Mouse (Mus musculus) frontal cortex, postnatal 10 days (tissue): ENCODE measurements at regions not wholly inside any gene's neighbourhood (a gene's known extent, or its start where the extent isn't known, plus 50 kb on each side); places are given as distances from the start of the nearest gene placed in this dataset.

Experiments used
- DNase-seq, 2 experiments: peaks; one replicate each; pipeline ENCODE4 v3.0.0; 2022; ENCODE audit warnings: low spot score in 2 of 2, mixed read lengths in 1 of 2

DNA sequence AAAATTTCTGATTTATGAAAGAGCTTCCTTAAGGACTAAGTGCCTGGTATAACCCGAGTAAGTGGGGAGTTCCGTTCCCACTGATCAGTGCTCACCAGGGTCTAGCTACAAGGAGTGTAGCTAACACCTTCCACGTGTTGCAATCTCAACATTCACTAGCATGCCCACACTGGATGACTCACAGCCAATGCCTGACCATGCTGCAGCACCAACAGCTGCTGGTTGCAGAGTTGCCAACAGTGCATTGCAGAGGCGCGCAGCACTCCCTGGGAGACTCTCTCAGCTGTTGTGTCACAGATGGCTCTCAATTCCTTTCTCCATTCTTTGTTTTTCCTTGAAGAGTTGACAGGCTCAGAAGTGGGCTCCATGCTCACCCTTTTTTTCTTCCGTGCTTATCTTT lies 787.5 kb upstream of the Tenm3 start:
- no peak for DNase-seq

DNA sequence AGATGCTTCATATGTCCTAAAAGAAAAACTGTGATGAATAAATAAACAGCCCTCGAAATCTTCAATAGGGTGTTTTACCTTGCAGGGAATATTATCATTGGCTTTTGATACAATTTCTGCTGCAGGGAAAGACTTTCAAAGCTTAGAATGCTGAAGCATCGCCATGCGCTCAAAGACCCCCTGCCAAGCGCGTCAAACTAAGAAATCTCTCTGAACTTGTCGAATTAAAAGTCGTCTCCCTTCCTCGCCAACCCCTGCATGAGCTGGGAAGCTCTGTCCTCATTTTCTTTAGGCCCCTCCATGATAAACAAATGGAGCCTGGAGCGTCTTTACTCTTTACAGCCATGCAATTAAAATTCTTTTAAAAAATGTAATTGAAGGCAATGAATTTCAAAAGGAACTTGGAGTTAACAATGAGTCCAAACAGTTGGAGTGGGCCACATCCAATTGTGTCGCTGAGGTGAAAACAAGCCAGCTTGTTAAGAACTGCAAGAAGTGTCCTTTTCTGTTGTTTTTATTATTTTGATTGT lies 784.3 kb upstream of the Tenm3 start:
- DNase-seq: no peak

DNA sequence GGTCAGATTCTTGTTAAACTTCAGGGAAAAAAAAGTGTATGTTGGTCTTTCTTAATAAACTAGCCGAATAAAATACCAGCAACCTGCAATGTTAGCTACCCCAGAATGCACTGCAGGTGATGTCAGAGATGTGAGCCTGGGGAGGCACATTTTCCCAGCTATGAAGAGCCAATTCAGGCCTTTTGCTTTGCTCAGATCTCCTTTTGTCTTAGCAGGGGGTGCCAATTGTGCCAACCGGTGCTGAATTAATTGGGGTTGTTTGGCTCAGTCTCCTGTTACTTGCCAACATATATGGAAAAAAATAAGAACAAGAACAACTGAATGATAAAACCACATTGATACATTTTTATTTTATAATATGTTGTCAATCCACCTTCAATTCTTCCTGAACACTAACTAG lies 751.8 kb upstream of the Tenm3 start:
- DNase-seq: no peak

DNA sequence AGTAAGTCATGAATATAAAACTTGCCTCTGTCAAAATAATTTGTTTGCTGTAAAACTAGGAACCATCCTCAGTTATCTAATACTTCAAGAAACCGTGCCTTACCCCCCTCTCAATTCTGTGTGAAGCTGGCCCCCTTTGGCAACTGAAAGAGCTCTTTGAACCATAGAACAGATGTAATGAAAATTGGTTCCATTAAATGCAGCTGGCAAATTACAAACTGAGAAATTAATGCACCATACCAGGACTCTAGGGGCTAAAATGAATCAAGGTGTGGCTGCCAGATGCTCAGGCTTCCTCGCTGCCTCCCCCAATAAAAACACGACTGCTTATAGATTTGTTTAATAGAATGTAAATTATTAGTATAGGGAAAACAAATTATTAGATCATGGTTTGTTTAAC lies 723.7 kb upstream of the Tenm3 start:
- no peak for DNase-seq

DNA sequence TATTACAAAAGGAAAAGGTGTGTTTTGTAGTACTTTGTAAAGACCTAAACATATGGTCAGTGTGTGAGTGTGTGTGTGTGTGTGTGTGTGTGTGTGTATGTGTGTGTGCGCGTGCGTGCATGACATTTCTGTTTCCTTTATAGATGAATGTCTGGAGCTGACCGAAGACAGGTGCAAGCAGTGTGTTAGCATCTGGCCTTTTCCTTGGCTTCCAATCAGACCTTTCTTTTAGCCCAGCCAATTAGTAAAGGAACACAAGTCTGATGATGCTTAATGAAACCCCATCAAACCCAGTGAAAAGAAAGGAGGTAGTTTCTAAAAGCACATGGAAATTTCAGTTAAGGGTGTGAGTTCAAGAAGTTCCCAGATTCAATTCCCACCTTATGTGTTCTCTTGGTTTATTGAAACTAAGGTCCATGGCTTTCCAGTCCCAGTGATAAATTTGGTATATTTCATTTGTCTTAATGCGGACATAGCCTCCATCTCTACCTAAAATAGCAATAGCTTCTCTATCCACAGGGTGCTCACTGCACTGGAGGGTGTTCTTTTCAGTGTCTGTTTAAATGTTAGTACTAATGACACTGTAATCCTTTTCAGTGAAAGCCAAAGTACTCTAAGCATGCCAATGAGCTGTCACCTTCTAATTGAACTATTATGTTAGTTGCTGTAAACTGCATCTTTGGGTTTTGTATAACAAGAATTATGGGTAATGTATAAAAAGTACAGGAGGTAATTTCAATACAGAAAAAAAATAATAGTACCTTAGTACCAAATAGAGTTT lies 719.9 kb upstream of the Tenm3 start:
- no peak for DNase-seq

DNA sequence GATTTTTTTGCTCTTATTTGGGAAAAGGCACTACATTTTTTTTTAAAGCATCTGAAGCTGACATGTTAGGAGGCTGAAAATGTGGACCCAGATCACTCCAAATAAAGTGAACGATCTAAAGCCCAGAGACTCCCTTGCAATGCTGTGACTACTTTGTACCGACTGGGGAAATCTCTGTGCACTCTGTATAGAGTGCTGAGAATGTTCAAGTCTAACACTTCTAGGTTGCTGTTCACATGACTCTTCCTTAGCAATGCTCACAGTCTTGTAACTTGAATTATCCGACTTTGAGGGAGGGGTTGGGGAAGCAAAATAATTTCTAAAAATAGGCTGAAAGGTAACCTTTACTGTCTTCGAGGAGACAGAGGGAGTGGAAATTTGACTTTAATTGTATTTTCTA lies 719.2 kb upstream of the Tenm3 start:
- DNase-seq: no peak

DNA sequence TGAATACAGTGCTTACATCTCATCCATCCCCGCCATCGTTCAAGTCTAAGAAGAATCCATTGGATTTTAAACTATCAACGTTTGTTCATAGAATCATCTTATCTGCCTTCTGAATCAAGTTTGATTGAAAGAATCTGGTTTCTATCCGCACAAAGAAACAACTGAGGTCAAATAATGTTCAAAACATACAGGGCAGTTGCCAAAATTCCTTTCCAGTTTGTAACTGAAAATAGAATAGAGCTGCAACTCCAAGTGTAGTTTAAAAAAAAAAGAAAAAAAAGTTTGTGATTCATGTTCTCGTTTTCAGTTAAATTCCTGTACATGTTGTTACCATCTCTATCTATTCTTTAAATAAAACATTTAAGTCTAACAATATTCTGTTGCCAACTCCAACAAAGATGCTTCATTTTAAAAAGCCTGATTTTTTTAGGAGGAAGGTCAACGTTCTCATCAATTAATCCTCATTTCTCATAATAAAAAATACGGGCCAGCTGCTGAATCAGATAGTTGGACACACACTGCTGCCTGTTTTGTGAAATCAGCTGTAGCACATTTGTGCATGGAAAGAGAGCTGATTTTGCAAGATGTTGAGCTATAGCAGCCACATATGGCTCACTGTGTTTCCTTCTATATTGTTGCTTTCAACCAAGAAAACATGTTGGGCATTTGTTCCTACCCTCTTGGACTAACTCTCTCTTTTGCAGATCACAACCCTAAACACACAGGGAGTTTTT lies 712.1 kb upstream of the Tenm3 start:
- no peak for DNase-seq

DNA sequence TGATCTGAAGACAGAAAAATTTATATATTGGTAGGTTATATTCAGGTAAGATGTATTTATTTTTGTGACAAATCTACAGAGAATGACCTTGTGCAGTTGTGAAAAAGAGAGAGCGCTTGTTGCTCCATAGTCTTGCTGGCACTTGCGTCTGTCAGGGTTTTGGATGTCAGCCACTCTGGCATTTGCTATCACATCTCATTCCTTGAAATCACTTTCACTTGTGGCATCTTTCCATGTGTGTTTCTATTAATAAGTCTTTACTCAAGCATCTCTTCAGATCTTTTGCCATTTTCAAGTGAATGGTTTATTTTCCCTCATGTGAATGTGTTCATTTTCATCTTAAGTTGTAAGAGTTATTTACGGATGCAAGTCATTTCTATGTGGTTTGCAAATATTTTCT lies 709.4 kb upstream of the Tenm3 start:
- DNase-seq: no peak

DNA sequence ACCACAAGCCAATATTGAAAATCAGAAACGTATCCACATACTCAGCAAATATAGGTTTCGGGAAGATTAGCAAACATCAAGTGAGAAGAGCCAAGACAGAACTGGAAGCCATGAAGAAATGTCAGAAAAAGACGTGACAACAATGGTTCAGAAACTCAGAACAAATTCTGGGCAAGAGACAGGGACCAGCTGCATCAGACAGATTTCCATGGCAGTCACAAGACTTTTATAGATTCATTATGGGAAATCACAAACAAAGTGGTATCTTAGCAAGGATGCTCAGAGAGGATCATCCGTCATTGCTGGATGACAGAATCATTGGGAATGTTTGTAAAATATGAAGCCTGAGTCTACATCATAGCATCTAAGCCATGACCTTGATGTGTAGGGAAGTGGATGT lies 699.6 kb upstream of the Tenm3 start:
- DNase-seq: no peak

DNA sequence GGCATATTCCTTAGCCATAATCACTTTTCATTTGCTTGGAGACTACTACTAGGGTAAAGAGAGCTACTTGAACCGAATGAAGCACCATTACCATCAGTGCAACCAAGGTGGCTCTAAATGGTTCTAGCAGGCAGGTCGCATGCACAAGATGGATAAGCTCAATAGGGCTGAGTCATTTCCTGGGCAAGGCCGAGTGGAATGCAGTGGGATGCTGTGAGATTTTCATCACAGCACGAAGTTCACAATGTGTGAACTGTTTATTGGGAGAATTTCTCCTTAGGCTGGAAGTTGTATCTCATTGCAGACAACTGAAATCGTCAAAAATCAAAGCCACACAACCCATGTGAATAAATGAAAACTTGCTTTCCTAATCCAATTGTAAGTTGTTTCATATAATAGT lies 697.6 kb upstream of the Tenm3 start:
- DNase-seq: no peak

DNA sequence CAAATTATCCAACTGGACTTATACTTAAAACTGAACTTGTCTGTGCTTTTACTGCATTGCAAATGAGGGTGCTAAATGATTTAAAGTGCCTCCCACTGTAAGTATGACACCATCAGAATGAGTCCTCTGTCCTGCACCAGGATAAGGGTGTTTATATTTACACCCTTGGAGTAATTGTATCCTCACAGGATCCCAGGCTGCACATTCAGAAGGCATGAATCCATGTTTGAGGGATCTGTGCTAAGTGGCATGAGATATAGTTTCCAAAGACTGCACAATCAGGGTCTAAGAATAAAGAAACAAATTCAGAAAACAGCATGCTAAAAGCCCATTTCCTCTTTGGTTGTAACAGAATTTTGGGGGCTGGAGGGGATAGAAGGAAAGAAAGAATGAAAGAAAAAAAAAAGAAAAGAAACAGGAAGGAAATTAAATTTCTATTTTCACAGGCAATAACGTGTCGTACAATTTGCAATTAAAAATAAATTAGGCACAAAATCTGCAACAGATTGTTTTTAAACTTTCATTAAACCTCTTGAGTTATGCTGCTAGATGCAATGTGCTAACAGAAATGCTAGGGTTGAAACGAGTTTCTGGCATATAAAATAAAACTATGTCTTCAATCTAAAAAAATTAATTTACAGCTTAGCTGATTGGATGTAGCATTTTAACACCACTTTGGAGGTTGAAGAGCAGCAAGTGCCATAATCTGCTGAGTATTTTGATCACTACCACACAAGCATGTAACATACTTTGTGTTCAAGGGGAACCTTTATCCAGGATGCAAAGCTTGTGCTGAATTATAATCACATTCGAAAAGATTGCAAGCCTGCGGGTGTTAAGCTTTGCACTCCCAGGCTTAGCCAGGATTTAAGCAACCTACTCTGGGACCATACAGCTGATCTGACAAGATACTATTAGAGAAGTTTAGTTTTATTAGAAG lies 689.9 kb upstream of the Tenm3 start:
- no peak for DNase-seq

DNA sequence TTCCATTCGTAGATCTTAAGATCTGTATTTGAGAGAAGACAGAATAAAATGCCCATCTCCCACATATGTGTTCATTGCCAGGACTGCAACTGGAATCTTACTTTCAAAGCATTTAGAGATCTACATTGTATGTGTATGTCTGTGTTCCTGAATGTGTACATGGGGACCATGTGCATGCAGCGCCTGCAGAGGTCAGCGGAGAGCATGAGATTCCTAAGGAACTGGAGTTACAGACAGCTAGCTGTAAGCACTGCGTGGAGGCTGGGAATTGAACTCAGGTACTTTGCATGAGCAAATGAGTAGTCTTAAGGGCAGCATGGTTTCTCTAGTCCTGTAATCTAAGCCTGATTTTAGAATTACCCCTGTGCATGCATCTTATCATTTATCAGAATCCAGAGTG lies 685.5 kb upstream of the Tenm3 start:
- DNase-seq: no peak

DNA sequence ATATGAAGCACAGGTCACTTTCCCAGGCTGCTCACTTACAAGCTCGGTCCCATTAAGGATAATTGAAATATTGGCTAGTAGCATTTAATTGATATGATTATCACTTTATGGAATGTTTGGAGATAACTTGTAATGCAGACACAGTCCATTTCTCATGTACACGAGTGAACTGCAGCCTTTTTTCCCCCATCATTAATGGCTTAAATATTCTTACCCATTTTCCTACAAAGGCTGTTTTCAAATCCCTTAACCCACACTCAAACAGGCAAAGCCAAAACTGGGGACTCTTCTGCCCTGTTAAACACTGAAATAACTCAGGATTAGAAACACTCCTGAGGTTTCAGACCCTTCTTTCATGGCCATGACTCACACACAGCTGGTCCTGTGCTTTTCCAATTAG lies 649.2 kb upstream of the Tenm3 start:
- DNase-seq: no peak

DNA sequence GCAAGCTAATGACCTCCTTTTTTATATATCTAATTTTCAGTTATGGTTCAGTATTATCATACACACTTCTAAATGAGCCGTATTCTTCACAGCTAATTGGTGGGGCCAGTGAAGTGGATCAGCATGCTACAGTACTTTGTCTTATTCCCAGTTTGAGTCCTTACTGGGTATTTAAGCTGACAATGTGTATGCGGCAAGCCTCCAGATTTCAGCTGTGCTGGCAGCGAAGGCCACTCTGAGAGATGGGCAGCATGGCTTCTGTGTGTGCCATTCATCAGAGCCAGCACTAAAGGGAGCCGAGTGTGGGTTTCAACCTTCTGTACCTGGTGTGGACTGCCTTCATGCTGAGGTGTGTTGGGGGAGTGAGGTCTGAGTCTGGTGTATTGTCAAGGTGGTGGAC lies 641.5 kb upstream of the Tenm3 start:
- no peak for DNase-seq

DNA sequence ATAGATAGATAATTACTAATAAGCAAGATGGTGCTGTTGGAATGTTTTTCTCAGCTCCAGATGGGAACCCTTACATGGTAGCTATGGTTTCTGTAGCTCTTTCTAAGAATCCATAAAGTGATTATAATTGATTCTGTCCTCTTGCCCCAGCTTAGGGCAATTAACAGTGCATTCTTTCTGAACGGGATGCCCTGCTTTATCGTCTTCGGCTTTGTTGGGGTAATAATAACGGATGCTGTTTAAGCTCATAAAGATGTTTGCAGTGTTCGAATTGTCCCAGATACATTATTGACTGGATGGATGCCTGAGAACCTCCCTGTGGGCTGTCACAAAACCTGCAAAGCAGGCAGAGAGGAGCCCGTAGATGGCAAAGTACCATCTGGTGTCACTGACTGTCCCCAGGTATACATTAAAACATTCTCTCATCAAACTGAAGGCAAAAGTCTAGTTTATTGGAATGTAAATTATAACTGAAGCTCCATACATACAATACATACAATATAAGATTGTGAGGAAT lies 637.8 kb upstream of the Tenm3 start:
- no peak for DNase-seq

DNA sequence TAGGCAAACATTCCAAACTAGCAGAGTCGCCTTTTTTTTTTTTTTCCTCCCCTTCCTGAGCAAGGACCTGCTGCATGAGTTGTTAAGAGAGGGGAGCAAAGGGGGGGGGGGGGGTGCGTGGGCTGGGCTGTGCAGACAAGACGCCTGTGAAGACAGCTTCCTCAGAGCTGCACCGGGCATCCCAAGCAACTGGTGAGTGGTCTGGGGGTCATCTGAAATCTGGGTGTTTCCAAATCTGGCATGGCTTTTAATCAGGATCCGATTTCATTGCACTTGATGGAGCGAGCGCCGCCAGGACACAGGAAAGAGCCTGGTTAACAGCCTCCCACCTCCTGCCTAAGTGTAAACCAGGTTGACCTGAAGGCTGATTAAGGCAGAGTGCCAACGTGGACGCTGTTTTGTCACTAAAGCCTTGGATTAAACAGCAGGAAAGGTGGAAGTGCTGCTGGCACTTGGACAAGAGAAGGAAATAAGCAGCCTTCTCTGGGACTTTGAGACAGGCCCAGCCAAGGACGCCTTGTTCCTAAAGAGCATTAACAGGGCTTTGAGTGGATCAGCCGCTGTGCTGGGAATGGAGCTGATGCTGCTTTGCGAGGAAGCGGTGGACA lies 622.3 kb upstream of the Tenm3 start:
- no peak for DNase-seq

DNA sequence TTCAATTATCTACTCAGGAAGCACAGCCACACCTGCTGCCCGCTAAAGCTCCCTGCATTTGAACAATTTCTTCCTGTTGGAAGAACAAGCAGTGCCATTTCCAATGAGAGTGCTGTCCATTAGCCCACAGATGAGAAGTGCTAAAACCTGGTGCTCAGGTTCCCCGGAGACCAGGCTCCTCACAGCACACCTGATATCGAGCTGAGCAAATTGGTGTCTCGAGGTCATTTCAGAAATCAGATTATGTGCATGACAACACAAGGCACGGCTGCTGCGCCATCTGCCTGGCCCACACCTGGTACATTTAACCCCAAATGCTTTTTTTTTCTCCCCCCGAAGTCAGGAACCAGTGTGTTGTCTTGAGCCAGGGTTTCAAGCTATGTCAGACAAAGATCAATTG lies 621.3 kb upstream of the Tenm3 start:
- no peak for DNase-seq

DNA sequence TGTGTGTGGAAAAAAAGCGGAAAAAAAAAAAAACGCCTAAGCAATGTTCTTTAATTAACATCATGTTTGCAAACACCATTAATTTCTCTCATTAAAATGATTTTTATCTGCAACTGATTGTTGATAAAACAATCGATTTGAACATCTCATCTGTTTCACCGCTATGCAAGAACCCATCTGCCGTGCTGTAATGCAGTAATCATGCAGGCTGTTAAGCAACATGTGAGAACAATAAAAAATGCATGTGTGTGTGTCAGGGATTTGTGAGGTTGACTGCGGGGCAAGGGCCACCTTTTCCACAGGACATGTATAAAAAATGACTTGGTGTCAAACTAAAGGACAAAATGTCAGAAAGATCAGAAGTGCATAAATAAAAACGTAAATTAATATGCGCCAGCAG lies 618.9 kb upstream of the Tenm3 start:
- no peak for DNase-seq

DNA sequence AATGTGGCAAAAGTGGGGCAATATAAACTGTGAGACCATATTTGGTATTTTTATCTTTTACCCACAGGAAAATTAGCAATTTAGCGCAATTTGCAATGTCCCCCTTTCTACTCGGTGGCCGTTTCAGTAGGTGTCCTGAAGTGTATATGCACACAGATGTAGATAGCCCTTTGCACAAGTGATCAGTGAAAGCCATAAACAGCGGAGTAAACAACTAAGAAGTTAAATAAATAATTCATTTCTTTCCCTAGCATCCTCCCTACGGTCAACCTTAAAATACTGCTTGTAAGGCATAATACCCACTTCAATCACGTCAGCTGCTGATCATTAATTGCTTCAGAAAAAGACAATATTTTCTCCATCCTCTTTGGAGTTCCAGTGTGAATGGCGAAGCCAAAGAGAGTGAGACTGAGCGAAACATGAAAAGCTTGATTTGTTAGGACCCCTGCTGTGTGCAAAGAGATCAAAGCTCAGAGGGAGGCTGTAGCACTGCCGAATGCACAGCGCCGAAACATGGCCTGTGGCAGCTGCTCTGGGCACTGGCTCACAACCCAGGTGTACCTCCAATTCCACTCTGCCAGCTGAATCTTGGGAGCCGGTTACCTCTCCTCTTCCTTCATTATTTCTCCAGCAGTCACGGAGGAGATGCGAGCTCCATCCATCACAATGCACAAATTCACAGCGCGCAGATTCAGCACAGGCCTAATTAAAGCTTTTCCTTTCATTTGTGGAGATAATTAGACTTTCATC lies 618.1 kb upstream of the Tenm3 start:
- peak in 1 of 2 experiments; percentile 10 for DNase-seq

DNA sequence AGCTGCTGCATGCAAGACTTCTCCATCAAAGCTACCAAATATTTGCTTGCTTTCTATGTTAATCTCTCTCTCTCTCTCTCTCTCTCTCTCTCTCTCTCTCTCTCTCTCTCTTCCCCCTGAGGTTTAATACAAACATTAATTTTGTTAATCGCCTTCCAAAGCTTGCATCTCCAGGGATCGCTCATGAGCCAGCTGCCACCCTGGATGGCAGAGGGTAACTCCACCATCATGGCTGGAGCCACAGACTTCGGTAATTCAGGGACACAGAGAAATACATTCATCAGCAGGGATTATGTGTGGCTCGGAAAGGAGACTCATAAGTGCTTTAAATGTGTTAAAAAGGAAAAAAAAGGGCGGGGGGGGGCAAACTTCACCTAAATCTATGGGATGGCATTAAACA lies 601.7 kb upstream of the Tenm3 start:
- no peak for DNase-seq

DNA sequence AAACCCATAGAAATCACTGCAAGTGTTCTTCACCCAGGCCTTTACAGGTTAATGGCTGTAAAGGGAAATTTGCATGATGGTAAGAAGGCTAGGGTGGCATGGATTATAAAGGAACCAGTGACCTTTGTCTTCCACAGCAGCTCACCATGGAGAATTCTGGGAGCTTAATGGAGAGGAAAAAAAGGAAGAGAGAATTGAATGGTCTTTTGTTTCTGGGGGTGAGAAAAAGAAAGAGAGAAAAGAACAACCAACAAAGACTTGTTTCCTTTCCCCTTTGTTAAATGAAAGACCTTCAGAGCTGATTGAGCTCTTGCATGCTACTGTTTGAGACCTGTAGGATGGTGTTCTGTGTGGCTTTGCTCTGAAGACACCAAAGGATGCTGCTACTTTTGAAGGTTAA lies 597.5 kb upstream of the Tenm3 start:
- DNase-seq: no peak
